Mouse (Mus musculus) liver, embryonic 16.5 days (tissue): Measurements from ENCODE around the gene Elmo1. TPM values are rescaled to one million over a fixed set of nuclear protein-coding genes. Genes with fewer than 3 reads are reported as not detected.

Source experiments
- ATAC-seq: fragments of 200-750 bp; cut with Nextera tagmentation; 2 replicates; pipeline ENCODE4 v1.8.0; 2017; ENCODE audit warnings: low read depth, mild to moderate bottlenecking, moderate number of reproducible peaks, moderate library complexity
- H3K27ac ChIP-seq: fragments of 300-500 bp; sonication (generic); 2 replicates; pipeline ENCODE4 v1.5.1; 2014; ENCODE audit warnings: mild to moderate bottlenecking, low read length
- H3K27me3 ChIP-seq: fragments of 300-500 bp; sonication (generic); 2 replicates; pipeline ENCODE4 v1.6.1; 2014; ENCODE audit warnings: low read depth, low read length, mixed read lengths; ENCODE audit not compliant: control insufficient read depth, insufficient read depth
- H3K36me3 ChIP-seq: fragments of 300-500 bp; sonication (generic); 2 replicates; pipeline ENCODE4 v1.6.1; 2014; ENCODE audit warnings: mild to moderate bottlenecking; ENCODE audit not compliant: control insufficient read depth, insufficient read depth
- H3K4me1 ChIP-seq: fragments of 300-500 bp; sonication (generic); 2 replicates; pipeline ENCODE4 v1.6.1; 2014; ENCODE audit warnings: low read depth, low read length, mixed read lengths; ENCODE audit not compliant: control insufficient read depth
- H3K4me2 ChIP-seq: fragments of 300-500 bp; sonication (generic); 2 replicates; pipeline ENCODE4 v1.6.1; 2014; ENCODE audit warnings: low read depth, low read length, mixed read lengths
- H3K4me3 ChIP-seq: fragments of 300-500 bp; sonication (generic); 2 replicates; pipeline ENCODE4 v1.5.1; 2014; ENCODE audit warnings: low read depth, mild to moderate bottlenecking, low read length
- H3K9ac ChIP-seq: fragments of 300-500 bp; sonication (generic); 2 replicates; pipeline ENCODE4 v1.6.1; 2014; ENCODE audit warnings: low read depth, low read length
- H3K9me3 ChIP-seq: fragments of 300-500 bp; sonication (generic); replicated peaks from 2 replicates; pipeline ENCODE4 v1.6.1; 2016; ENCODE audit warnings: low read length; ENCODE audit not compliant: control insufficient read depth
- WGBS: fragments of 180-500 bp; shearing (Covaris S2); extraction: QIAGEN DNeasy Blood & Tissue Kit; methylation state at CpG from one replicate; pipeline ENCODE4 v1.1.7; 2014; ENCODE audit not compliant: insufficient replicate concordance; 5-methylcytosine and 5-hydroxymethylcytosine counted together
- polyA plus RNA-seq: library from polyadenylated mRNA; unstranded; fragments of >200 nt; fragmentation: Nextera tagmentation; extraction: Ambion mirVana; gene quantifications from 2 replicates; pipeline ENCODE4 v1.2.1, GENCODE M21; 2015

The Elmo1 gene
- polyA plus RNA-seq, 1 experiment from 2014 or later = 5.8 TPM

GRCm38 (mm10) chr13:20330954-20331353, 240.6 kb downstream of the Elmo1 start:
- no peak for ATAC-seq
- Histone ChIP-seq H3K9ac (no peak overlapping the region), H3K27me3 (no peaks in the 10 kb centered on the region), H3K27ac (no peak overlapping the region), H3K4me1 (no peaks in the 10 kb centered on the region), H3K36me3 (no peaks in the 10 kb centered on the region), H3K9me3 (no peaks in the 10 kb centered on the region), H3K4me2 (no peak overlapping the region), H3K4me3 (no peak overlapping the region)
- 71% methylated on average over 7 of the region's 7 CpGs for WGBS

- H3K4me1 ChIP-seq = no peaks in the 10 kb centered on the region
- H3K27ac ChIP-seq = no peak overlapping the region
- WGBS = 66% methylated on average over 4 of the region's 4 CpGs
- H3K9ac ChIP-seq = no peak overlapping the region
- no peaks in the 10 kb centered on the region for H3K27me3 ChIP-seq
- ATAC-seq = no peak
- H3K4me3 ChIP-seq = no peak overlapping the region
- H3K9me3 ChIP-seq = no peaks in the 10 kb centered on the region
- H3K4me2 ChIP-seq = no peak overlapping the region
- no peaks in the 10 kb centered on the region for H3K36me3 ChIP-seq
Observed at GRCm38 (mm10) chr13:20335051-20335888, 244.9 kb downstream of the Elmo1 start.

GRCm38 (mm10) chr13:20335889-20336497, 245.6 kb downstream of the Elmo1 start:
- Histone ChIP-seq H3K4me1 (no peaks in the 10 kb centered on the region), H3K9me3 (no peaks in the 10 kb centered on the region), H3K36me3 (no peaks in the 10 kb centered on the region), H3K27me3 (no peaks in the 10 kb centered on the region), H3K27ac (no peak overlapping the region), H3K9ac (no peak overlapping the region), H3K4me3 (no peak overlapping the region), H3K4me2 (no peak overlapping the region)
- no peak for ATAC-seq
- WGBS = 59% methylated on average over 7 of the region's 7 CpGs

- Histone ChIP-seq H3K36me3 (no peaks in the 10 kb centered on the region), H3K27ac (no peak overlapping the region), H3K9ac (no peak overlapping the region), H3K27me3 (no peaks in the 10 kb centered on the region), H3K4me2 (no peak overlapping the region), H3K4me1 (no peaks in the 10 kb centered on the region), H3K9me3 (no peaks in the 10 kb centered on the region), H3K4me3 (no peak overlapping the region)
- no peak for ATAC-seq
- 60% methylated on average over 3 of the region's 3 CpGs for WGBS
Observed at GRCm38 (mm10) chr13:20342881-20343280, 252.5 kb downstream of the Elmo1 start.

- 49% methylated on average over 1 of the region's 1 CpGs for WGBS
- Histone ChIP-seq H3K4me1 (no peaks in the 10 kb centered on the region), H3K4me2 (no peak overlapping the region), H3K27me3 (no peaks in the 10 kb centered on the region), H3K9me3 (no peaks in the 10 kb centered on the region), H3K36me3 (no peaks in the 10 kb centered on the region), H3K4me3 (no peak overlapping the region), H3K27ac (no peak overlapping the region), H3K9ac (no peak overlapping the region)
- no peak for ATAC-seq
Observed at GRCm38 (mm10) chr13:20349754-20350153, 259.4 kb downstream of the Elmo1 start.

- H3K9ac ChIP-seq = no peak overlapping the region
- H3K27me3 ChIP-seq = no peaks in the 10 kb centered on the region
- H3K4me1 ChIP-seq = no peaks in the 10 kb centered on the region
- 63% methylated on average over 2 of the region's 2 CpGs for WGBS
- no peaks in the 10 kb centered on the region for H3K36me3 ChIP-seq
- H3K4me2 ChIP-seq = no peak overlapping the region
- H3K4me3 ChIP-seq = no peak overlapping the region
- no peak for ATAC-seq
- H3K9me3 ChIP-seq = no peaks in the 10 kb centered on the region
- H3K27ac ChIP-seq = no peak overlapping the region
Observed at GRCm38 (mm10) chr13:20352631-20353030, 262.2 kb downstream of the Elmo1 start.

- Histone ChIP-seq H3K27ac (no peak overlapping the region), H3K4me2 (no peak overlapping the region), H3K4me3 (no peak overlapping the region), H3K27me3 (no peaks in the 10 kb centered on the region), H3K4me1 (no peaks in the 10 kb centered on the region), H3K9ac (no peak overlapping the region), H3K36me3 (no peaks in the 10 kb centered on the region), H3K9me3 (no peaks in the 10 kb centered on the region)
- 56% methylated on average over 10 of the region's 10 CpGs for WGBS
- ATAC-seq = no peak
Observed at GRCm38 (mm10) chr13:20353862-20354603, 263.6 kb downstream of the Elmo1 start.

GRCm38 (mm10) chr13:20354604-20354999, 264.2 kb downstream of the Elmo1 start:
- Histone ChIP-seq H3K9ac (no peak overlapping the region), H3K4me2 (no peak overlapping the region), H3K4me3 (no peak overlapping the region), H3K27me3 (no peaks in the 10 kb centered on the region), H3K4me1 (no peaks in the 10 kb centered on the region), H3K36me3 (no peaks in the 10 kb centered on the region), H3K9me3 (no peaks in the 10 kb centered on the region), H3K27ac (no peak overlapping the region)
- ATAC-seq = no peak
- 67% methylated on average over 5 of the region's 5 CpGs for WGBS

- no peak for ATAC-seq
- no peaks in the 10 kb centered on the region for H3K27me3 ChIP-seq
- 28% methylated on average over 2 of the region's 2 CpGs for WGBS
- no peak overlapping the region for H3K27ac ChIP-seq
- H3K9me3 ChIP-seq = no peaks in the 10 kb centered on the region; the same call in 1 of the 2 replicates
- no peak overlapping the region for H3K4me2 ChIP-seq
- no peak overlapping the region for H3K4me3 ChIP-seq
- no peak overlapping the region for H3K9ac ChIP-seq
- no peaks in the 10 kb centered on the region for H3K4me1 ChIP-seq
- peaks cover 5% of the 10 kb centered on the region; the same call in 1 of the 2 replicates for H3K36me3 ChIP-seq
Observed at GRCm38 (mm10) chr13:20362541-20362940, 272.1 kb downstream of the Elmo1 start.
